Mouse (Mus musculus): ENCODE data around the gene Spa17. TPM values are rescaled to one million over a fixed set of nuclear protein-coding genes. Genes with fewer than 3 reads are reported as not detected.

The Spa17 gene
- total and polyA plus RNA-seq, 2 experiments, result 0.13 to 0.55 TPM

DNA sequence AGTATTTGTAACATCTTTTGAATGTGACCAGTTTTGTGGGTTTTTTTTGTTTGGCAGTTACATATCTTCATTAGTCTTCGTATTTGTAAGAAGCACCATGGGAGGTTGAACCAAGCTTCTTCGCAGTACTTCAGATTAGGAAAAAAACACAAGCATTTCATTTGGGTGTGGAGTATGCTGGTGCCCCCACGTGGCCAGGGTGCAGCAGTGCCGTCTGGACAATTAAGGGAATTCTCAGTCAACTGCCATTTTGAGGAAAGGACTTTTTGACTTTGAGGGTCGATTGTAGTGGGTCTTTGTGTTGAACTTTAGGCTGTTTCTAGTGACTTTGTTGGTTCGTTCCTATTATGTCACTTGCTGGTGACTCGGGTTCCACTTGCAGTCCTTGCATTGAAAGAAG, 22.8 kb upstream of the Spa17 start:
- 22% methylated on average over 7 of the region's 7 CpGs for WGBS
- H3K4me1 ChIP-seq (ENCODE audit: control insufficient read depth, insufficient read depth, low read length), result no peaks in the 10 kb centered on the region
- H3K27ac ChIP-seq (replicated peaks; ENCODE audit: insufficient read depth, low read depth, low read length), result no peak overlapping the region
- H3K36me3 ChIP-seq (ENCODE audit: control insufficient read depth, insufficient read depth, low read length), result peaks cover 18% of the 10 kb centered on the region
- H3K27me3 ChIP-seq (ENCODE audit: control insufficient read depth, insufficient read depth, low read length), result no peaks in the 10 kb centered on the region
- no peaks in the 10 kb centered on the region for H3K79me2 ChIP-seq (ENCODE audit: control insufficient read depth, insufficient read depth, low read length)
- no peak overlapping the region for H3K4me3 ChIP-seq (ENCODE audit: insufficient read depth, low read depth, low read length)
- DNase-seq (ENCODE audit: extremely low read depth, low read depth, low spot score), result no peak
- no peak for TF ChIP-seq POLR2A (IDR thresholded peaks at IDR 0.05; ENCODE audit: extremely low read depth, insufficient read depth, low read length)
- TF ChIP-seq CTCF (IDR thresholded peaks at IDR 0.05; ENCODE audit: low read depth, low read length), result peak; percentile 86
- H3K9ac ChIP-seq (ENCODE audit: low read depth, low read length), result no peak overlapping the region

DNA sequence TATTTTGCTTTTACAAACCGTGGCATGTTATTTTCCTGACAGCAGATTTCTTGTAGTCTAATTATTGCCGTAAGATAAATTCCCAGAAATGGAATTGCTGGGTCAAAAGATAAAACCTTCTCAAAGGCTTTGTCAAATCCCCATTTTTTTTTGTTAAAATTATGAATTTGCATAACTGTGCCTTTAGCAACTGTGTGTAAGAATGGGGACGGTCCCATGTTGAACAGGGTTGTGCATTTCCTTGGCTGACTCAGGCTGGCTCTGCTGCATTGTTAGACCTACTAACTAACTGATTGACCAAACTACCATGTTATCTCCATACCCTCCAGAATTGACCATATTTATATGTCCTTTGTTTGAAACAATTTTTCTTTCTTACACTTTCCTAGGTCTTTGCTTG, 20.7 kb upstream of the Spa17 start:
- Histone ChIP-seq H3K36me3 (ENCODE audit: control insufficient read depth, insufficient read depth, low read length) (peaks cover 25% of the 10 kb centered on the region), H3K9ac (ENCODE audit: low read depth, low read length) (no peak overlapping the region), H3K4me3 (ENCODE audit: insufficient read depth, low read depth, low read length) (no peak overlapping the region), H3K27ac (replicated peaks; ENCODE audit: insufficient read depth, low read depth, low read length) (no peak overlapping the region), H3K4me1 (ENCODE audit: control insufficient read depth, insufficient read depth, low read length) (no peaks in the 10 kb centered on the region), H3K27me3 (ENCODE audit: control insufficient read depth, insufficient read depth, low read length) (no peaks in the 10 kb centered on the region), H3K79me2 (ENCODE audit: control insufficient read depth, insufficient read depth, low read length) (no peaks in the 10 kb centered on the region)
- no peak for TF ChIP-seq CTCF (IDR thresholded peaks at IDR 0.05; ENCODE audit: low read depth, low read length)
- TF ChIP-seq POLR2A (IDR thresholded peaks at IDR 0.05; ENCODE audit: extremely low read depth, insufficient read depth, low read length), result no peak
- WGBS, result 91% methylated on average over 3 of the region's 3 CpGs
- DNase-seq (ENCODE audit: extremely low read depth, low read depth, low spot score), result no peak

DNA sequence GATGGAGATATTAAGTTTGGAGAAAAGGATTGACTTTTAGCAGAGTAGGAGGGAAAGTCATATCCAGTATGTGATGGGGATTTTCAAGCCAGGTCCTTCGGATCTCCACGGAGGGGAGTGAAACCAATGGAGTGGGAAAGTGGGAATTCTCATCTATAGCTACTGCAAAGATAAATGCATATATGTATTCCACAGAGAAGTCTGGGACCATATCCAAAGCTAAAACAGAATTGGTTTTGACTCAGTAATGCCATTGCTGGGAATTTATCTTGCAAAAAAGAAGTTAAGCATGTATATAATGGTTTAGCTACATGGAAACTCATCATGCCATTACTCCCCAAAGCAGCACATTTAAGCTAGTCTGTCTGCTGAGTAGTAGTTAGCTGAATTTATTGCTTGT, 18.8 kb upstream of the Spa17 start:
- H3K4me3 ChIP-seq (ENCODE audit: insufficient read depth, low read depth, low read length), result no peak overlapping the region
- no peaks in the 10 kb centered on the region for H3K27me3 ChIP-seq (ENCODE audit: control insufficient read depth, insufficient read depth, low read length)
- no peak overlapping the region for H3K27ac ChIP-seq (replicated peaks; ENCODE audit: insufficient read depth, low read depth, low read length)
- TF ChIP-seq CTCF (IDR thresholded peaks at IDR 0.05; ENCODE audit: low read depth, low read length) (no peak), POLR2A (IDR thresholded peaks at IDR 0.05; ENCODE audit: extremely low read depth, insufficient read depth, low read length) (no peak)
- H3K36me3 ChIP-seq (ENCODE audit: control insufficient read depth, insufficient read depth, low read length), result peaks cover 26% of the 10 kb centered on the region
- no peaks in the 10 kb centered on the region for H3K79me2 ChIP-seq (ENCODE audit: control insufficient read depth, insufficient read depth, low read length)
- WGBS, result 80% methylated on average over 2 of the region's 2 CpGs
- no peak overlapping the region for H3K9ac ChIP-seq (ENCODE audit: low read depth, low read length)
- no peaks in the 10 kb centered on the region for H3K4me1 ChIP-seq (ENCODE audit: control insufficient read depth, insufficient read depth, low read length)
- DNase-seq (ENCODE audit: extremely low read depth, low read depth, low spot score), result no peak

DNA sequence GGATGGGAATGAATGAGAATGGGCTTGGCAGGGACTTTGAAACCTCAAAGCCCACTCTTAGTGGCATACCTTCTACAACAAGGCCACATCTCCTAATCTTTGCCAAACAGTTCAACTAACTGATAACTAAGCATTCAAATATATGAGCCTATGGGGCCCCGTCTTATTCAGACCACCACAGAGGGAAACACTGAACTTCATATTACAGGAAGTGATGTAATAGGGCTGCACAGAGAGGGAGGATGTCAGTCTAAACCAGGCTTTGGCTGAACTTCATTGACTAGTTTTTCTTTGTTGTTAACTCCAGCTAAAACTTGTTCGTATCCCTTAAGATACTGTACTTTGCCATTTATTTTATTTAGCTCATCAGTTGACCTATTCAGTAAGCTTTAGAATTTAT, 16.4 kb upstream of the Spa17 start:
- WGBS, result 84% methylated on average over 2 of the region's 2 CpGs
- H3K27me3 ChIP-seq (ENCODE audit: control insufficient read depth, insufficient read depth, low read length), result no peaks in the 10 kb centered on the region
- no peak for DNase-seq (ENCODE audit: extremely low read depth, low read depth, low spot score)
- peaks cover 4% of the 10 kb centered on the region for H3K4me1 ChIP-seq (ENCODE audit: control insufficient read depth, insufficient read depth, low read length)
- no peak overlapping the region for H3K9ac ChIP-seq (ENCODE audit: low read depth, low read length)
- no peak overlapping the region for H3K4me3 ChIP-seq (ENCODE audit: insufficient read depth, low read depth, low read length)
- TF ChIP-seq POLR2A (IDR thresholded peaks at IDR 0.05; ENCODE audit: extremely low read depth, insufficient read depth, low read length) (no peak), CTCF (IDR thresholded peaks at IDR 0.05; ENCODE audit: low read depth, low read length) (no peak)
- H3K79me2 ChIP-seq (ENCODE audit: control insufficient read depth, insufficient read depth, low read length), result no peaks in the 10 kb centered on the region
- peaks cover 27% of the 10 kb centered on the region for H3K36me3 ChIP-seq (ENCODE audit: control insufficient read depth, insufficient read depth, low read length)
- H3K27ac ChIP-seq (replicated peaks; ENCODE audit: insufficient read depth, low read depth, low read length), result no peak overlapping the region

DNA sequence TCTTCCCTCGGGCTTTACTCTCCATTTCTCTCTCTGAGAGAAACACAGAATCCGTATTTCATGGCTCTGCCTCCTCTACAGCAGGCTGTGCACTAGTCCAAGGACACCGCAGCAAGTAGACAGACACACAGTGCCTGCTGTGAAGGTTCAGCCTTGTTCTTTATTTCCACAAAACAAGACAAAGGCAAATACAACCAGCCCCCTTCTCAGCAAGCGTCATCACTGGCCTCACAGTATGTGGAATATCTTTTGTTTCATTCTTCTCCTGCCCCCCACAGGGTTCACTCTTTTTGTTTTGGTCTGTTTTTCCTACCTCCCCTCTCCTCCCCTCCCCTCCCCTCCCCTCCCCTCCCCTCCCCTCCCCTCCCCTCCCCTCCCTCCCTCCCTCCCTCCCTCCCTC, 15.1 kb upstream of the Spa17 start:
- no peak overlapping the region for H3K9ac ChIP-seq (ENCODE audit: low read depth, low read length)
- peaks cover 4% of the 10 kb centered on the region for H3K4me1 ChIP-seq (ENCODE audit: control insufficient read depth, insufficient read depth, low read length)
- H3K27ac ChIP-seq (replicated peaks; ENCODE audit: insufficient read depth, low read depth, low read length), result no peak overlapping the region
- H3K27me3 ChIP-seq (ENCODE audit: control insufficient read depth, insufficient read depth, low read length), result no peaks in the 10 kb centered on the region
- no peaks in the 10 kb centered on the region for H3K79me2 ChIP-seq (ENCODE audit: control insufficient read depth, insufficient read depth, low read length)
- no peak overlapping the region for H3K4me3 ChIP-seq (ENCODE audit: insufficient read depth, low read depth, low read length)
- DNase-seq (ENCODE audit: extremely low read depth, low read depth, low spot score), result no peak
- H3K36me3 ChIP-seq (ENCODE audit: control insufficient read depth, insufficient read depth, low read length), result peaks cover 34% of the 10 kb centered on the region
- WGBS, result 89% methylated on average over 4 of the region's 4 CpGs
- TF ChIP-seq POLR2A (IDR thresholded peaks at IDR 0.05; ENCODE audit: extremely low read depth, insufficient read depth, low read length) (no peak), CTCF (IDR thresholded peaks at IDR 0.05; ENCODE audit: low read depth, low read length) (no peak)

DNA sequence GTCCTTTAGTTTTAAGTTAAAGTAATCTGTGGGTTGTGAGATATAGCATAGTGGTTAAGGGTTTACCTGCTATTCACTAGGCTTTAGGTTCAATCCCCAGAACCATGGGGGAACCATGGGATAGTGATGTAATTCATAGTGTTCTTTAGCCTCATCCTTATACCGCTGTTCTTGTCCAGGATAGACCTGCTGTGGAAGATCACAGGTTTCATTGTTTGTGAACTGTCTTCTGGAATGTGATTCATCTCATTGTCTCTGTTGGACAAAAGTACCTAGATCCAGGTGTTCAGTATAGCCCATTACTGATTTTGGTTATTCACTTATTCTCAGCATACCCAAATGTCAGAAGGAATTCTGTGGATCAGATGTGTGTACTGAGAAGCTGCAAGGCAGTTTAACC, 13.7 kb upstream of the Spa17 start:
- H3K36me3 ChIP-seq (ENCODE audit: control insufficient read depth, insufficient read depth, low read length), result peaks cover 34% of the 10 kb centered on the region
- TF ChIP-seq POLR2A (IDR thresholded peaks at IDR 0.05; ENCODE audit: extremely low read depth, insufficient read depth, low read length) (no peak), CTCF (IDR thresholded peaks at IDR 0.05; ENCODE audit: low read depth, low read length) (no peak)
- no peak overlapping the region for H3K9ac ChIP-seq (ENCODE audit: low read depth, low read length)
- 97% methylated on average over 1 of the region's 1 CpGs for WGBS
- no peaks in the 10 kb centered on the region for H3K79me2 ChIP-seq (ENCODE audit: control insufficient read depth, insufficient read depth, low read length)
- no peak overlapping the region for H3K4me3 ChIP-seq (ENCODE audit: insufficient read depth, low read depth, low read length)
- no peaks in the 10 kb centered on the region for H3K27me3 ChIP-seq (ENCODE audit: control insufficient read depth, insufficient read depth, low read length)
- no peak overlapping the region for H3K27ac ChIP-seq (replicated peaks; ENCODE audit: insufficient read depth, low read depth, low read length)
- peaks cover 4% of the 10 kb centered on the region for H3K4me1 ChIP-seq (ENCODE audit: control insufficient read depth, insufficient read depth, low read length)
- DNase-seq (ENCODE audit: extremely low read depth, low read depth, low spot score), result no peak

All from liver, adult 2 months (tissue).